Mouse (Mus musculus) hindbrain, embryonic 12.5 days (tissue): Measurements from ENCODE around the gene 1600015I10Rik. TPM values are rescaled to one million over a fixed set of nuclear protein-coding genes. Genes with fewer than 3 reads are reported as not detected.
"Not testable (repeated sequence)": the region's sequence is repeated elsewhere in the genome, so short reads cannot be mapped to it uniquely, and the experiment has no call there.

Experiments used
- ATAC-seq: fragments of 200-750 bp; cut with Nextera tagmentation; 2 replicates; pipeline ENCODE4 v1.8.0; 2017; ENCODE audit warnings: moderate TSS enrichment; ENCODE audit not compliant: low FRiP score
- H3K27ac ChIP-seq: fragments of 300-500 bp; sonication (generic); 2 replicates; pipeline ENCODE4 v1.5.1; 2016; ENCODE audit warnings: mild to moderate bottlenecking
- H3K27me3 ChIP-seq: fragments of 300-500 bp; sonication (generic); 2 replicates; pipeline ENCODE4 v1.6.1; 2016; ENCODE audit warnings: mild to moderate bottlenecking
- H3K36me3 ChIP-seq: fragments of 300-500 bp; sonication (generic); 2 replicates; pipeline ENCODE4 v1.6.1; 2016; ENCODE audit warnings: mild to moderate bottlenecking
- H3K4me1 ChIP-seq: fragments of 300-500 bp; sonication (generic); 2 replicates; pipeline ENCODE4 v1.6.1; 2016
- H3K4me2 ChIP-seq: fragments of 300-500 bp; sonication (generic); replicated peaks from 2 replicates; pipeline ENCODE4 v1.6.1; 2016; ENCODE audit warnings: mild to moderate bottlenecking
- H3K4me3 ChIP-seq: fragments of 300-500 bp; sonication (generic); 2 replicates; pipeline ENCODE4 v1.5.1; 2016; ENCODE audit warnings: mild to moderate bottlenecking
- H3K9ac ChIP-seq: fragments of 300-500 bp; sonication (generic); 2 replicates; pipeline ENCODE4 v1.6.1; 2016; ENCODE audit warnings: mild to moderate bottlenecking, moderate library complexity
- H3K9me3 ChIP-seq: fragments of 300-500 bp; sonication (generic); replicated peaks from 2 replicates; pipeline ENCODE4 v1.6.1; 2016; ENCODE audit warnings: mild to moderate bottlenecking
- WGBS: fragments of 180-500 bp; shearing (Covaris S2); methylation state at CpG from one replicate; pipeline ENCODE4 v1.1.7; 2016; 5-methylcytosine and 5-hydroxymethylcytosine counted together
- polyA plus RNA-seq: library from polyadenylated mRNA; unstranded; fragments of >200 nt; fragmentation: Nextera tagmentation; extraction: Ambion mirVana; gene quantifications from 2 replicates; pipeline ENCODE4 v1.2.1, GENCODE M21; 2016

1600015I10Rik gene
- polyA plus RNA-seq = not detected in 2 replicates

GRCm38 (mm10) chr6:48929595-48929994 is at the start of gene 1600015I10Rik:
Gene 1600015I10Rik (plus strand): TSS chr6:48929895.
- no peaks in the 10 kb centered on the region for H3K36me3 ChIP-seq
- WGBS = 95% methylated on average over 5 of the region's 5 CpGs
- no peak within 1 kb of the TSS for H3K27ac ChIP-seq
- no peak within 1 kb of the TSS for H3K4me2 ChIP-seq
- no peaks in the 10 kb centered on the region for H3K27me3 ChIP-seq
- no peak within 1 kb of the TSS for H3K9ac ChIP-seq
- ATAC-seq = no peak
- no peaks in the 10 kb centered on the region for H3K9me3 ChIP-seq
- H3K4me1 ChIP-seq = no peaks in the 10 kb centered on the region
- no peak within 1 kb of the TSS for H3K4me3 ChIP-seq

DNA sequence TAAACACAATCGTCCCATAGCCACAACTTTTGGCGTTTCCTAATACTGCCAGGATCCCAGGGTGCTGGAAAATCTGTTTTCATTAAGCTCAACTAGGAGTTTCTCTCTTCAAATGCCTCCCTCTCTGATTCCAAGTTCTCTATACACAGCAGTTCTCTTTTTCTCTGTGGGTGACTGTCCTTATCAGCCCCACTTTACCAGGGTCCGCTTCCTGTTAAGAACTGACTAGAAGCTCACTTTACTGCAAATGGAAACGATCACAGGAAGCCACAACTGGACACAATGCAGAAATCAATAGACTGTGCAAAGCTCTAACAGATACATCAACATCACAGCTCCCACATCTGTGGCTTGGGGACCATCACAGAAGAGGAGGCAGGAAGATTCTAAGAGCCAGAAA is 35.5 kb upstream of the 1600015I10Rik start:
- Histone ChIP-seq H3K27ac (no peak overlapping the region), H3K9me3 (0 out of 2 replicates have a peak, but pooled peaks cover 7% of the 10 kb centered on the region), H3K9ac (no peak overlapping the region), H3K4me1 (no peaks in the 10 kb centered on the region), H3K27me3 (no peaks in the 10 kb centered on the region), H3K4me2 (no peak overlapping the region), H3K36me3 (no peaks in the 10 kb centered on the region), H3K4me3 (no peak overlapping the region)
- ATAC-seq = no peak
- 80% methylated on average over 4 of the region's 4 CpGs for WGBS

GRCm38 (mm10) chr6:48894938-48895818 is 34.5 kb upstream of the 1600015I10Rik start:
- Histone ChIP-seq H3K9me3 (0 out of 2 replicates have a peak, but pooled peaks cover 7% of the 10 kb centered on the region), H3K36me3 (no peaks in the 10 kb centered on the region), H3K4me1 (no peaks in the 10 kb centered on the region), H3K9ac (no peak overlapping the region), H3K4me2 (no peak overlapping the region), H3K27ac (no peak overlapping the region), H3K27me3 (no peaks in the 10 kb centered on the region), H3K4me3 (no peak overlapping the region)
- 91% methylated on average over 8 of the region's 8 CpGs for WGBS
- ATAC-seq = no peak

DNA sequence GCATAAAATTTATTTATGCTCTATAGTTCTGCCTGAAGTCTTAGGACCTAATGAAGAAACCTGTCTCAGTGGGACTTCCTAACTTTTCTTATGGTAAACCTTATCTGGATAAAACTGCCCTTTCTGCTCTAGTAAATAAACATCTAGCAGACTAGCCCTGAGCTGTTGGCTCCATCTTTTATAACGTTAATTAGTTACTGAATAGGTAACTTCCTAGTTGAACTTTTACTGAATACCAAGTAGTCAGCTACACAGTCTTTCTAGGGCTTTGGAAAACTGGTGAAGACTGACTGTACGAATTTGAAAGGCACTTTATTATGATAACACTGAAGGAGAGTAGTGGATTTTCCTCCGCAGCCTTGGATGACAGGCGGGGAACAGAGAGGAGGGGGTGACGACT is 33.8 kb upstream of the 1600015I10Rik start:
- Histone ChIP-seq H3K4me3 (no peak overlapping the region), H3K27ac (no peak overlapping the region), H3K27me3 (no peaks in the 10 kb centered on the region), H3K4me2 (no peak overlapping the region), H3K9ac (no peak overlapping the region), H3K36me3 (no peaks in the 10 kb centered on the region), H3K9me3 (0 out of 2 replicates have a peak, but pooled peaks cover 7% of the 10 kb centered on the region), H3K4me1 (no peaks in the 10 kb centered on the region)
- WGBS = 83% methylated on average over 5 of the region's 5 CpGs
- no peak for ATAC-seq

- H3K9me3 ChIP-seq = 0 out of 2 replicates have a peak, but pooled peaks cover 7% of the 10 kb centered on the region
- H3K27ac ChIP-seq = no peak overlapping the region
- 87% methylated on average over 5 of the region's 5 CpGs for WGBS
- H3K9ac ChIP-seq = no peak overlapping the region
- H3K4me3 ChIP-seq = no peak overlapping the region
- no peak overlapping the region for H3K4me2 ChIP-seq
- no peaks in the 10 kb centered on the region for H3K36me3 ChIP-seq
- ATAC-seq = no peak
- H3K4me1 ChIP-seq = no peaks in the 10 kb centered on the region
- H3K27me3 ChIP-seq = no peaks in the 10 kb centered on the region
Observed at GRCm38 (mm10) chr6:48896956-48897355, 32.7 kb upstream of the 1600015I10Rik start.

- not testable (repeated sequence) for H3K4me1 ChIP-seq, H3K4me3 ChIP-seq, H3K36me3 ChIP-seq, H3K27me3 ChIP-seq, H3K9ac ChIP-seq, H3K27ac ChIP-seq, ATAC-seq, H3K9me3 ChIP-seq, H3K4me2 ChIP-seq
- 97% methylated on average over 11 of the region's 11 CpGs for WGBS
Observed at GRCm38 (mm10) chr6:48901316-48901715, 28.4 kb upstream of the 1600015I10Rik start.

DNA sequence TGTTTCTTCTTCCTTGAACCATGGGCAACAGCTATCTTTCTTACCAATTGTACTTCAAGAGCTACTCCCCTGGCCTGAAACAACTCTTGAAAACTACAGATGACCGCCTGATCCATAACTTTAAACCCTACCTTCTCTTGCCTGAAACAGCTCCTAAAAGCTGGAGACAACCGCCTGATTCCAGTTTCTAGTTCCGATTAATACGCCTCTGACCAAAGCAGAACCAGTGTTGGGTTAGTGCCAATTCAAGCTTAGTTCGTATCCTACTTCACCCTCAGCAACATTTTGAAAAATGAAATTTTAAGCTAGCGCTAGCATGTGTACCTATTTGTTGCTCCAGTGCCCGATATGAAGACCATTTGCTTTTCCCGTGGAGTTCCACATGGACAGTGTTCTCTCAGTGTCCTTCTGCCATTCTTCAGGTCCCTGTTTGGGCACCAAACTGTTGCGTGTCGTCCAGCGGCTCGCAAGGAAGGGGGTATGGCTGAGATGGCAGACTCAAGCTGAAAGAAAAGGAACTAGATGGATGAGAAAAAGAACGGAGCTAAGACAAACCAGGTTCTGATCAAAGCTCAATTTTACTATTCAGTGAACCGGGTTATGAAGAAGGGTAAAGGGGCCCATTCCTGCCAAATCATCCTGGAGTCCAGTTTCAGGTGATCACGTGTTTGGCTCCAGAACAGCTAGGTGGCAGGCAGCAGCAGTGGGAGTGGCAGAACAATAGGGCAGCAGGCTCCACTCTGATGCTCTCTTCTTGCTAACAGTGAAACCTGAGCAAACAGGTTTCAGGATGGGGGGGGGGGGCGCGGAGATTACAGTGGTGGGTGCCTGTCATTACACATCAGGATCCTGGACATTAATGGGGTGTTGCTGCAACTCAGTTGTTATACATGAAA is 26.9 kb upstream of the 1600015I10Rik start:
- no peak for ATAC-seq
- Histone ChIP-seq H3K4me1 (no peaks in the 10 kb centered on the region), H3K4me3 (no peak overlapping the region), H3K36me3 (no peaks in the 10 kb centered on the region), H3K9me3 (no peaks in the 10 kb centered on the region), H3K27ac (no peak overlapping the region), H3K27me3 (no peaks in the 10 kb centered on the region), H3K4me2 (no peak overlapping the region), H3K9ac (no peak overlapping the region)
- WGBS = 90% methylated on average over 17 of the region's 17 CpGs

DNA sequence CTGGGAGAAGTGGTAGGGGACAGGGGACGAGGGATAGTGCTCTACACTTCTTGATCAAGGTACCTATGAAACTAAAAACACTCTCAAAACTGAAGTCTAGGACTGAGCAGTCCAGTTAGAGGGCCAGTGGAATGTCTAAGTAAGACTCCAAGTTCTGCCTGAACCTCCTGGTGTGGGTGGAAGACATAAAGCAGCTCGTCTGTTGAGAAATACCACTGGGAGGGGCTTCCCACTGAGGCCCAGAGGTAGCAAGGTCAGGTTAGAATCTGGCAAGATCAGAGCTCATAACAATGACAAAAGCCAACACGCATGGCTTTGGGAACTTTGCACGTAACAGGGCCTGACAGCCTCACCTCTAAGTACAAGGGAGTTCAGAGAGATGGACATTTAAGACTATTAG is 26.3 kb upstream of the 1600015I10Rik start:
- no peak overlapping the region for H3K27ac ChIP-seq
- no peaks in the 10 kb centered on the region for H3K4me1 ChIP-seq
- no peak for ATAC-seq
- no peaks in the 10 kb centered on the region for H3K9me3 ChIP-seq
- no peaks in the 10 kb centered on the region for H3K27me3 ChIP-seq
- H3K4me2 ChIP-seq = no peak overlapping the region
- no peaks in the 10 kb centered on the region for H3K36me3 ChIP-seq
- 72% methylated on average over 4 of the region's 4 CpGs for WGBS
- H3K9ac ChIP-seq = no peak overlapping the region
- H3K4me3 ChIP-seq = no peak overlapping the region

DNA sequence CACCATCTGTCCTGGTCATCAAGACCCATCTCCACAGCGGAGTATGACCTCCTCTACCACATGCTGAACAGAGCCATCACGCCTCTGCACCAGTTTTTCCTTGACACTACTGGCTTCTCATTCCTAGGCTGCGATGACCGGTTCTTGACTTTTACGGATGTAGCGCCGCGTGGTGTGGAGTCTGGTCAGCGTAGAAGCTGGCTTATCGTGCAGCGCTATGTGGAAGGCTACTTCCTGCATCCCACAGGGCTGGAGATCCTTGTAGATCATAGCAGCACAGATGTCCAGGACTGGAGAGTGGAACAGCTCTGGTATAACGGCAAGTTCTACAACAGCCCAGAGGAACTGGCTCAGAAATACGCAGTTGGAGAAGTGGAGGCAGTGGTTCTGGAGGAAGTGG is 24.1 kb upstream of the 1600015I10Rik start:
- WGBS = 91% methylated on average over 13 of the region's 13 CpGs
- H3K4me2 ChIP-seq = no peak overlapping the region

GRCm38 (mm10) chr6:48906371-48906770 is 23.3 kb upstream of the 1600015I10Rik start:
- no peaks in the 10 kb centered on the region for H3K9me3 ChIP-seq
- no peak overlapping the region for H3K4me2 ChIP-seq
- no peak overlapping the region for H3K27ac ChIP-seq
- no peaks in the 10 kb centered on the region for H3K4me1 ChIP-seq
- H3K4me3 ChIP-seq = no peak overlapping the region
- no peaks in the 10 kb centered on the region for H3K27me3 ChIP-seq
- WGBS = 92% methylated on average over 14 of the region's 14 CpGs
- ATAC-seq = no peak
- no peak overlapping the region for H3K9ac ChIP-seq
- H3K36me3 ChIP-seq = no peaks in the 10 kb centered on the region

More for the DNA sequence above, 24.1 kb upstream of the 1600015I10Rik start:
- H3K4me1 ChIP-seq = no peaks in the 10 kb centered on the region
- no peaks in the 10 kb centered on the region for H3K36me3 ChIP-seq
- ATAC-seq = no peak
- H3K27me3 ChIP-seq = no peaks in the 10 kb centered on the region
- H3K9me3 ChIP-seq = no peaks in the 10 kb centered on the region
- H3K9ac ChIP-seq = no peak overlapping the region
- H3K4me3 ChIP-seq = no peak overlapping the region
- no peak overlapping the region for H3K27ac ChIP-seq

DNA sequence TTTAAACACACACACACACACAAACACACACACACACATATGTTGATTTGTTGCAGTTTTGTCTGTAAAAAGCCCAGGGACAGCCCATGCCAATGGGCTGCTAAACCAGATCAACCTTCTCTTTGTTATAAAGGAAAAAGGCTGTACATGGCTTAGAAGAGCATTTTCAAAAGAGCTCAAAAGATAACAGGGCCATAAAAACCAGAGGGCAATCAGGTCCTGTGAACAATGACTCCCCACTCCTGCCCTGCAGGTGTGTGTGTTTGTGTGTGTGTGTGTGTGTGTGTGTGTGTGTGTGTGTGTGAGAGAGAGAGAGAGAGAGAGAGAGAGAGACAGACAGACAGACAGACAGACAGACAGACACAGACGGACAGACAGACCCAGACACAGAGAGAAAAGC is 20.5 kb upstream of the 1600015I10Rik start:
- Histone ChIP-seq H3K4me2 (no peak overlapping the region), H3K27me3 (no peaks in the 10 kb centered on the region), H3K9me3 (no peaks in the 10 kb centered on the region), H3K36me3 (no peaks in the 10 kb centered on the region), H3K27ac (no peak overlapping the region), H3K9ac (no peak overlapping the region), H3K4me3 (no peak overlapping the region), H3K4me1 (no peaks in the 10 kb centered on the region)
- WGBS = 88% methylated on average over 1 of the region's 1 CpGs
- ATAC-seq = no peak

GRCm38 (mm10) chr6:48912033-48912432 is 17.7 kb upstream of the 1600015I10Rik start:
- WGBS = 43% methylated on average over 3 of the region's 3 CpGs
- Histone ChIP-seq H3K4me3 (no peak overlapping the region), H3K36me3 (no peaks in the 10 kb centered on the region), H3K4me2 (no peak overlapping the region), H3K9me3 (no peaks in the 10 kb centered on the region), H3K27me3 (no peaks in the 10 kb centered on the region), H3K27ac (no peak overlapping the region), H3K4me1 (no peaks in the 10 kb centered on the region), H3K9ac (no peak overlapping the region)
- ATAC-seq = no peak
